Mouse (Mus musculus) liver, embryonic 12.5 days (tissue): ENCODE data around the gene Olfr888. TPM values are rescaled to one million over a fixed set of nuclear protein-coding genes. Genes with fewer than 3 reads are reported as not detected.

Experiments used
- ATAC-seq: fragments of 200-750 bp; cut with Nextera tagmentation; 2 replicates; pipeline ENCODE4 v1.8.0; 2017; ENCODE audit warnings: moderate number of reproducible peaks, mild to moderate bottlenecking, moderate library complexity
- H3K27ac ChIP-seq: fragments of 300-500 bp; sonication (generic); 2 replicates; pipeline ENCODE4 v1.5.1; 2016; ENCODE audit warnings: mild to moderate bottlenecking
- H3K27me3 ChIP-seq: fragments of 300-500 bp; sonication (generic); replicated peaks from 2 replicates; pipeline ENCODE4 v1.6.1; 2016; ENCODE audit warnings: mild to moderate bottlenecking, moderate library complexity
- H3K36me3 ChIP-seq: fragments of 300-500 bp; sonication (generic); 2 replicates; pipeline ENCODE4 v1.6.1; 2016; ENCODE audit warnings: mild to moderate bottlenecking, moderate library complexity
- H3K4me1 ChIP-seq: fragments of 300-500 bp; sonication (generic); 2 replicates; pipeline ENCODE4 v1.6.1; 2016
- H3K4me2 ChIP-seq: fragments of 300-500 bp; sonication (generic); 2 replicates; pipeline ENCODE4 v1.6.1; 2016; ENCODE audit warnings: mild to moderate bottlenecking, moderate library complexity
- H3K4me3 ChIP-seq: fragments of 300-500 bp; sonication (generic); 2 replicates; pipeline ENCODE4 v1.5.1; 2016; ENCODE audit warnings: mild to moderate bottlenecking, moderate library complexity
- H3K9ac ChIP-seq: fragments of 300-500 bp; sonication (generic); 2 replicates; pipeline ENCODE4 v1.6.1; 2016; ENCODE audit warnings: mild to moderate bottlenecking, moderate library complexity
- H3K9me3 ChIP-seq: fragments of 300-500 bp; sonication (generic); replicated peaks from 2 replicates; pipeline ENCODE4 v1.6.1; 2016; ENCODE audit warnings: mild to moderate bottlenecking, moderate library complexity
- WGBS: fragments of 180-500 bp; shearing (Covaris S2); methylation state at CpG from one replicate; pipeline ENCODE4 v1.1.7; 2016; ENCODE audit not compliant: insufficient replicate concordance; 5-methylcytosine and 5-hydroxymethylcytosine counted together
- polyA plus RNA-seq: library from polyadenylated mRNA; unstranded; fragments of >200 nt; fragmentation: Nextera tagmentation; extraction: Ambion mirVana; gene quantifications from 2 replicates; pipeline ENCODE4 v1.2.1, GENCODE M21; 2016

Gene Olfr888
- polyA plus RNA-seq: not detected in 2 replicates

DNA sequence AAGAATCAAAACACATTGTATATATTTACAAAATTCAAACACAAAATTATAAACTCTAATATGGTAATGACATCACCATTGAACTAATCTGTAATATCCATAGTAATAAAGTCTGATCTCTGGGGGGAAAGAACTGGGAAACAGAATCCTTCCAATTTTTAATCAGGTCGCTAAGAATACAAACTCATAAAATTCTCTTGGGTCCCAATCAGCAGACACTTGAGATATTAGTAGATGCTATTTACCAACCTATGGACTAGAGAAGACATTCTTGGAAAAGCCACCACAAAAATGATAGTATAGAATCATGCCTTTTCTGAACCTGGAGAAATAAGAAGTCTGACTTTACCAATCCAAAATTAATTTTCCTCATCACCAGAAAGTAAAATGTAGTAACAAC is at the start of gene Olfr888:
Gene Olfr888, plus strand, starts transcription at position 301 of the 400 bp plus-strand sequence.
- H3K9ac ChIP-seq: no peak within 1 kb of the TSS
- ATAC-seq: no peak
- H3K36me3 ChIP-seq: no peaks in the 10 kb centered on the region
- no peaks in the 10 kb centered on the region for H3K4me1 ChIP-seq
- no peak within 1 kb of the TSS for H3K4me3 ChIP-seq
- H3K4me2 ChIP-seq: no peak within 1 kb of the TSS
- H3K27me3 ChIP-seq: no peaks in the 10 kb centered on the region
- no peak within 1 kb of the TSS for H3K27ac ChIP-seq
- no peaks in the 10 kb centered on the region for H3K9me3 ChIP-seq
- WGBS: 63% methylated on average over 1 of the region's 1 CpGs

DNA sequence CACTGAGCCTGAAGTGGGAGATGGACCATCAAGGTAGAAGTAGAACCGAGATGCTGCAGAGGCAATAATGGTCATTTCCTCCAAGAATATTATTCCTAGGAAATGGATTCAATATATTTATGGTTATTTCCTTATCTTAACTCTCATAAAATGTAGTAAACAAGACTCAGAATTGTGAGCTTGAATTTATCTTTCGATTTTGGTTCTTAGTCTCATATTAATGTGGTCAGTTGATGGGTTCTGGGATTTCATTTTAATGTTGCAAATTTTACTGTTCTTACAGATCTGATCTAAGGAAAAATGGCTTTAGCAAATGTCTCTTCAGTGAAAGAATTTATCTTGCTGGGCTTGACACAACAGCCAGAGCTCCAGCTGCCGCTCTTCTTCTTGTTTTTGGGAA is 46.9 kb upstream of the Olfr888 start, which contains the start of gene Olfr885:
Gene Olfr885, plus strand, starts transcription at position 301 of the 400 bp plus-strand sequence.
- ATAC-seq: no peak
- 66% methylated on average over 3 of the region's 3 CpGs for WGBS

DNA sequence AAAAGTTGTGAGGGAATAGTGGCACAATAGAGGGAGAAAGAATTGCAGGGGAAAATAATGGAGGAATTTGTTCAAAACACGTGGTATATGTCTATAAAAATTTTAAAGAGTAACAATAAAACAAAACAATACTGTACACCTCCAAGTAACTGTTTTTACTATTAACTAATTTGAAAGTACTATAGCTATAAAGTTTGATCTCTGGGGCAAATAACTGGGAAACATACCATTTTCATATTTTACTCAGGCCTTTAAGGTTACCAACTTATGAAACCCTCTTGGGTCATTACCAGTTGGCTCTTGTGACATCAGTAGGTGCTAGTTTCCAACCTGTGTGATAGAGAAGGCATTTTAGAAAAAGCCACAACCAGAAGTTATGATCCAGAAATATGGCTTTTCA is 24.2 kb upstream of the Olfr888 start, which contains the start of gene Olfr887:
Gene Olfr887, plus strand, starts transcription at position 301 of the 400 bp plus-strand sequence.
- WGBS: 45% methylated on average over 1 of the region's 1 CpGs
- no peaks in the 10 kb centered on the region for H3K36me3 ChIP-seq
- no peak within 1 kb of the TSS for H3K4me3 ChIP-seq
- ATAC-seq: no peak
- H3K4me2 ChIP-seq: no peak within 1 kb of the TSS
- H3K27me3 ChIP-seq: no peaks in the 10 kb centered on the region
- no peaks in the 10 kb centered on the region for H3K4me1 ChIP-seq
- H3K9ac ChIP-seq: no peak within 1 kb of the TSS
- no peaks in the 10 kb centered on the region for H3K9me3 ChIP-seq
- H3K27ac ChIP-seq: no peak within 1 kb of the TSS

More for the DNA sequence above, 46.9 kb upstream of the Olfr888 start, which contains the start of gene Olfr885:
- Histone ChIP-seq H3K36me3 (no peaks in the 10 kb centered on the region), H3K9ac (no peak within 1 kb of the TSS), H3K27ac (no peak within 1 kb of the TSS), H3K27me3 (no peaks in the 10 kb centered on the region), H3K4me3 (no peak within 1 kb of the TSS), H3K4me1 (no peaks in the 10 kb centered on the region), H3K4me2 (no peak within 1 kb of the TSS), H3K9me3 (no peaks in the 10 kb centered on the region)

DNA sequence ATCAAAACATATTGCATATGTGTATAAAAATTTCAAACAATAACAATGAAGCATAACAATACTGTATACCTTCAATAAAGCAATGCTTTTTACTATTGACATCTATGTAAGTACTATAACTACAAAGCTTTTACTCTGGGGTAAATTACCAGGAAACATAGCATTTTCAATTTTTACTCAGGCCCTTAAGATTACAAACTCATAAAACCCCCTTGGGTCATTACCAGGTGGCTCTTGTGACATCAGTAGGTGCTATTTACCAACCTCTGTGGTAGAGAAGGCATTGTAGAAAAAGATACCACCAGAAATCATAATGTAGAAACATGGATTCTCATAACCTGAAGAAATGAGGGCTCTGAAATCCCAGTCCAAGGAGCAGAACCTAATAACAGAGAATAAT is 7.0 kb downstream of the Olfr888 start, which contains the start of gene Olfr889:
Gene Olfr889, plus strand, starts transcription at position 301 of the 400 bp plus-strand sequence.
- Histone ChIP-seq H3K4me1 (no peaks in the 10 kb centered on the region), H3K9ac (no peak within 1 kb of the TSS), H3K9me3 (no peaks in the 10 kb centered on the region), H3K4me3 (no peak within 1 kb of the TSS), H3K4me2 (no peak within 1 kb of the TSS), H3K27ac (no peak within 1 kb of the TSS), H3K36me3 (no peaks in the 10 kb centered on the region), H3K27me3 (no peaks in the 10 kb centered on the region)
- no peak for ATAC-seq

DNA sequence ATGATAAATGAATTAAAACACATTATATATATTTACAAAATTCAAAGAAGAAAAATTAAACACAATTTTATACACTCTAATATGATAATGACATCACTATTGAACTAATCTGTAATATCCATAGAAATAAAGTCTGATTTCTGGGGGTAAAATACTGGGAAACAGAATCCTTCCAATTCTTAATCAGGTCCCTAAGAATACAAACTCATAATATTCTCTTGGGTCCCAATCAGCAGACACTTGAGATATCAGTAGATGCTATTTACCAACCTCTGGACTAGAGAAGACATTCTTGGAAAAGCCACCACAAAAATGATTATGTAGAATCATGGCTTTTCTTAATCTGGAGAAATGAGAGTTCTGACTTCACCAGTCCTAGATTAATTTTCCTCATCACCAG is 34.3 kb downstream of the Olfr888 start, which contains the start of gene Olfr890:
Gene Olfr890, plus strand, starts transcription at position 301 of the 400 bp plus-strand sequence.
- H3K9me3 ChIP-seq: no peaks in the 10 kb centered on the region
- no peak within 1 kb of the TSS for H3K27ac ChIP-seq
- no peak within 1 kb of the TSS for H3K4me2 ChIP-seq
- H3K36me3 ChIP-seq: no peaks in the 10 kb centered on the region
- H3K4me3 ChIP-seq: no peak within 1 kb of the TSS
- no peaks in the 10 kb centered on the region for H3K27me3 ChIP-seq
- no peaks in the 10 kb centered on the region for H3K4me1 ChIP-seq
- H3K9ac ChIP-seq: no peak within 1 kb of the TSS
- no peak for ATAC-seq

Other genes starting within 250 kb of the Olfr888 start
- gene Olfr145, start 211.4 kb upstream of the Olfr888 start, polyA plus RNA-seq: not detected in 2 replicates
- not detected in 2 replicates for gene Olfr878, start 190.3 kb upstream of the Olfr888 start, polyA plus RNA-seq
- gene Olfr881, start 116.3 kb upstream of the Olfr888 start, polyA plus RNA-seq: not detected in 2 replicates
- gene Olfr883, start 82.3 kb upstream of the Olfr888 start, polyA plus RNA-seq: not detected in 2 replicates
- not detected in 2 replicates for gene Olfr884, start 61.6 kb upstream of the Olfr888 start, polyA plus RNA-seq
- gene Olfr885, start 46.8 kb upstream of the Olfr888 start, polyA plus RNA-seq: not detected in 2 replicates
- gene Olfr887, start 24.1 kb upstream of the Olfr888 start, polyA plus RNA-seq: not detected in 2 replicates
- gene Olfr889, start 7.1 kb downstream of the Olfr888 start, polyA plus RNA-seq: 0.25 and 0.32 TPM in 2 replicates
- not detected in 2 replicates for gene Olfr890, start 34.4 kb downstream of the Olfr888 start, polyA plus RNA-seq
- not detected in 2 replicates for gene Olfr891, start 72.7 kb downstream of the Olfr888 start, polyA plus RNA-seq
- gene Olfr893, start 100.2 kb downstream of the Olfr888 start, polyA plus RNA-seq: not detected in 2 replicates
- gene Olfr894, start 109.9 kb downstream of the Olfr888 start, polyA plus RNA-seq: not detected in 2 replicates
- gene Olfr143, start 144.6 kb downstream of the Olfr888 start, polyA plus RNA-seq: not detected in 2 replicates
- gene Olfr895, start 159.7 kb downstream of the Olfr888 start, polyA plus RNA-seq: not detected in 2 replicates
- gene Olfr896-ps1, start 183.0 kb downstream of the Olfr888 start, polyA plus RNA-seq: not detected in 2 replicates
- gene Olfr25, start 220.9 kb downstream of the Olfr888 start, polyA plus RNA-seq: not detected in 2 replicates
- not detected in 2 replicates for gene Olfr898, start 240.3 kb downstream of the Olfr888 start, polyA plus RNA-seq